Mouse (Mus musculus): ENCODE results near the gene Pdcd10. TPM values are rescaled to one million over a fixed set of nuclear protein-coding genes. Genes with fewer than 3 reads are reported as not detected.

The Pdcd10 gene
- 10 to 100 TPM; 62.9 to 74.6 (median 70.4) TPM for total RNA-seq (2022)

DNA sequence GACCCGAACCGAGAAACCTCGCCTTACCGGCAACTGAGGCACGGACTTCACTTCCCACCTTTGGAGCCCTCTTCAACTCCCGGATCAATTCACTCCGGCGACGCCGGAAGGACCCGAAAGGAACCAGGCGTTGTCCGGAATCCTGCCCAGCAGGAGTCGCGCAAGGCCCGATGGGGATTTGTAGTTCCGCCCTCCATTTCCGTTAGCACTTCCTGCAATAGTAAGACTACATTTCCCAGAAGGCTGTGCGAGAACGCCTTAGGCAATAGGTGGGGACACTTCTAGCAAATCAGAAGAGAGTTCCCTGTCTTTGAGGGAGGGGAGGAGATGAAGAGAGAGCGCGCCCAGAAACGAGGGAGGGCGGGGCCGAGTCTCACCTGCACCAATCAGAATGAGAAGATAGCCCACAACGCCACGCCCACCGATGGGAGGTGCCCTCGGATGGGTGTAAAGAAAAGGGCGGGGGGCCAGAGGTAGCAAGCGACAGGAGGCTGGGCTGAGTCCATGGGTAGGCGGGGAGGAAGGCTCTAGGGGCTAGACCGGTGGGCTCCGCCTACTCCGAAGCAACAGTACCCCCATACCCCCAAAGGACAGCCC, at the start of gene Pdcd10:
TSS of gene Pdcd10 (minus strand) at position 162 of the 597 bp plus-strand sequence.
- peak; percentile 100 for DNase-seq

GRCm38 (mm10) chr3:75584898-75585297, 28.2 kb upstream of the Pdcd10 start:
- DNase-seq: no peak

- no peak for DNase-seq
Measured at GRCm38 (mm10) chr3:75583293-75583692, 26.6 kb upstream of the Pdcd10 start.

GRCm38 (mm10) chr3:75579352-75579751, 22.7 kb upstream of the Pdcd10 start:
- no peak for DNase-seq

DNA sequence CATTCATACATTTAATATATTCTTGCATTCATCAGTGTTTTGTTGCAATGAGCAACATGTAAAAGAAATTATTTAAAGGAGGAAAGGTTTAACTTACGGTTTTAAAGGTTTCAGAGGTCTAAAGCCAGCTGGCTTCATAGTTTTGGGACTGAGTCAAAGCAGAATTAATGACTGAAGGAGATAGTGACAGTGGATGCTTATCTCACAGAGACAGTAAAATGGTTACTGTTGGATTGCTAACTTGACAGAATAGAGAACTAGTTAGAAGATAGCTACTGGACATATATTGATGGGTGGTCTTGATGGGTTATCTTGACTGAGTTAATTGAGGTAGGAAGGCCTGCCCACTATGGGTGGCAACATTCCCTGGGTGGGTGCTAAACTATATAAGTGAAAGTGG, 18.9 kb upstream of the Pdcd10 start:
- no peak for DNase-seq

GRCm38 (mm10) chr3:75574074-75574473, 17.4 kb upstream of the Pdcd10 start:
- no peak for DNase-seq

- peak; percentile 86 for DNase-seq
Measured at GRCm38 (mm10) chr3:75557292-75557691, 636 bp upstream of the Pdcd10 start, which contains the start of gene Serpini1. TSS of gene Serpini1 (plus strand) at chr3:75557547.

GRCm38 (mm10) chr3:75556121-75556694, 448 bp downstream of the Pdcd10 start:
- no peak for DNase-seq

DNA sequence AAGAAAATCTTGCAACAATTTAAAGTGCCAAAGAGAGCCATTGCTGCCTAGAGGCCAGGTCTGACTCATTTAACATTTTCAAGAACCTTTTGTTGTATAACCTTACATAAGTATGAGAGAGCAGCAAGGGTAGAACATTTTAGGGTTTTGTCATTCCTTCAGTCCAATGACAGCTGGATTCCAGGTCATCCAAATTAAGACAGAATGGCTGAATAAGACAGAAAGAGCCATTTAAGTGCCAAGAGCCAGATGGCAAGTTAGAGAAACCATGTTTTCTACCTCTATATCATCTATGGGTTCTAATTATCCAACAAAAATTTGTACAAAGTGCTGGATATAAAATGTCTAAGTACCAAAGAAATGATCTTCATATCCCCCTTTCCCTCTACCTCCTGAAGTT, 5.4 kb downstream of the Pdcd10 start:
- DNase-seq: no peak

DNA sequence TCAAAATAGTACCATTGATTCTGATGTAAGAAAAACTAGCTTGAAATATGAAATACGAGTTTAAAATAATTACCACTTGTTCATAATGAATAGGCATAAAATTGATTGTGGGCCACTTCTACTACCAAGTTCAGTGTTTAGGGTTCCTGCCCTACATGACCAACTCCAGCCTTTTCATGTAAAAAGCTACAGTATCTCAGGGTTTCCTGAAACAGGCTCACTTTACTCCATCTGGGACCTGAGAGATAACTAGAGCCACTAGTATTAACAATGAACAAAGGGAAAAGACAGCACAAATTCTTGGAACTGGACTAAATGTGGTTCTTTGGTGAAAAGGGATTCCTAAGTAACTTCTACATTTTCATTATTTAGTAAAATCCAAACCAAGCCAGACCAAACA, 12.4 kb downstream of the Pdcd10 start:
- no peak for DNase-seq

DNA sequence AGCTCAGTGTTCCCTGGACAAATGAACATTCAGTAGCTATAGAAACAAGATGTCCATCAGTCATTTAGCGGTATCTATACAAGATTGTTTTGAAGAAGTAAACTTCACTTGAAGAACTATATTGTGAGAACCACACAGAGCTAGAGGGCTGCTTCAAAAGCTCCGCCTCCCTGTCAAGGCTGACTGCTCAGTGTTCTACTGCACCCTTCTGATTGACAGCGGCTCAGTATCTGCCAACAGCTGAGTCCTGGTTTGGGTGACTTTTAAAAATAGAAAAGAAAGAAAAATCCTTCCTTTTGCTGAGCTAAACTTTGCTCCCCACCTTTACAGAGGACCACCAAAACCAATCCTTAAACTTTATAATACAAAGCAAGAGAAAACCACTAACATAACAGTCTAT, 13.8 kb downstream of the Pdcd10 start:
- DNase-seq: no peak

- no peak for DNase-seq
Measured at GRCm38 (mm10) chr3:75541259-75541658, 15.4 kb downstream of the Pdcd10 start.

DNA sequence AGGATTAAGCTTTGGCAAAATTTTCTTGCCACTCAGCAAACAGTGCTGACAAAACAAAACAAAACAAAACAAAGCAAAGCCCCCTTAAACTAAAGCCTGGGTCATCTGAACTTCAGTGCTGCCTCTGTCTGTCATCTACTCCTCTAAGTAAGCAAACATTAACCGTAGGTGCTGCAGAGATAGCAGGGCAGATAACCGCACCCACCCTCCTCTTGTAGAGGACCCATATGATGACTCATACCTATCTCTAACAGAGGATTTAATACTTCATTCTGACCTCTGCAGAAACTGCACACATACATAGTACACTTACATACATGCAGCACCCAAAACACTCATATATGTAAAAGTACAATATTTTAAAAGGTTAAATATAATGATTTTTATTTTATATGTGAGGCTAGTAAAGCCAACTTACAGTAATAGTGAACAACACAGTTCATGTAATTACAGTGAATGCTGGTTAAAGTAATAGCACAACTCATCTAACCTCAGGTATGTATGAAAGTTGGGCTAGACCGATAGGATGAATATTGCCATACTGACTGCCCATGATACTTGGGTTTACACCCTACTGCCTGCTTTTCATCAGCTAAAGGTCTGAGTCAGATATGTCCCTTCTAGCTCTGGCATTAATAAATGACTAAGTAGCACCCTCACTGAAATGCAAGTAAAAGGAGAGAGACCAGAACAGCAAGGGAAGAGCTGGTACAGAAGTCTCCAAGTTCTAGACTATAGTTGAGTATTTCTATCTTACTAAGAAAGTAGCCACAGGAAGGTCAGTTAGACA, 22.4 kb downstream of the Pdcd10 start:
- no peak for DNase-seq

DNA sequence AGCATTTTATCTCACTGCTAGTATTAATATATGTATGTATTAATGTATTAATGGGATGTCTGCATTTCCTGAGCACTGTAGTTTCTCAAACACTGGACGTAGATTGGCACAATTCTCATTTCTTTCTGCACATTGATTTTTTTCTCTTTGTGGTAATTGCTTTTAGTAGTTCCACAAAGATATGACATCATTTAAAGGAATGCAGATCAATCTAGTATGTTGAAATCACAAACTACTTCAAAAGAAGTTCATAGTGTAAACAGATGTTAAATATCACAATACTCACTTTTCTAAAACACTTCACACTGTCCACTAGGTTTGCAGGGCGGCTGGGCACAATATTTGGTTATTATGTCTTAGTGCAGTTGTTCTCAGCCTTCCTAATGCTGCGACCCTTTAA, 25.6 kb downstream of the Pdcd10 start:
- no peak for DNase-seq

DNA sequence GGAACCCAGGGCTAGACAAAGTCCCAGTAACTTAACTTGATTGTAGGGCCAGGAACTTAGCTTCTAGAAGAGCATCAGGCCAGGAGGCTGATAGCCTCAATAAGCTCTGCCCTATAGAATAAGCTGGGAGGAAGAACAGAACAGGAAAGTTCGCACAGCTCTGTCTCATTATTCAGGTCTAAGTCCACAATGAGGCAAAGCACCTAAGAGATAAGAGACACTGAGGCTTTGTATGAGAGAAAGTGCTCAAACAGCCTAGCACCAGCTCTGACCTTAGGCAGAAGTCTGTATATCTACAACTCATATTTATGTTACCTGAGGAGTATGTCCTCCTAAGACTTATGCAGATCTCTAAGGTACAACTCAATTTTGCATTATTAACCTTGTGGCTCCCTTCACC, 34.1 kb downstream of the Pdcd10 start:
- DNase-seq: no peak

DNA sequence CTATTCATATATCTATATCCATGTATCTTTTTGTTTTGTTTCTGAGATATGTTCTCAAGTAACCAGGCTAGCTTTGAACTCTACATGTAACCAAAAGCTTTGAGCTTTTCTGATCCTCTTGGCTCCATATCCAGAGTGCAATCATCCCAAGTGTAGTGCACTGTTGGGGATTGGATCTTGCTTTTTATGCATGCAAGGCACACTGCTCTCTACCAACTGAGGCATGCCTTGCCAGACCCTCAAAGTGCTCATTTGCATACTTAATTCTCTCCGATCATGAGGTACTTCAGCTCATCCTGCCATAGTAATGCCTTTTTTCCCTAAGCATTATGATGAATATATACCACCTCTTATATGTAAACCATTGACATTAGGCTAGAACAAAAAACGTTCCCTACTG, 35.3 kb downstream of the Pdcd10 start:
- DNase-seq: no peak

DNA sequence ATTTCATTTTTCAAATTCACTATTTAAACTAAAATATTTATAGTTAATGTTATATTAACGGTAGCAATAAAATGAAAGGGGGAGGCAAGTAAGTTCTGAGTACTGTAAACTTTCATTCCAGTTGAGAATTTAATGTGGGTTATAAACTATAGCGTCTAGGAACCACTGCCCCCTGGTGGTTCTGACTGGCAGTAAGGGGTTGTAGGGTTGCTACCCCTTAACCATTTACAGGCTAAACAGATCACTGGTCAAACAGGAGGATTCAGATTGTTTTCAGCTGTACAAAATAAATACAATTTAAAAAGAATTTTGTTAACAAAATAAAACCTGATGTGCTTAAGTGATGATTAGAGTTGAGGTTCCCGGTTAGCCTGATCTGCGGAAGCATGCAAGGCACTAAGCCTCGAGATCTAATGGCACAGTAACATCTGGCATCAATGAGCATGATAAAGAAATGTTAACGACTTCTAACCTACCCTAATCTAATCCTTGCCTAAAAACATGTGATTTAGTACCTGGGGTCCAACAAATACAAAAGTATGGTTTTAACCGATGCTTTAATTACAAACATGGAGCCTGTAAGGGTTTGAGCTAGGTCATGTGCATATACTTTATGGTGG, 38.9 kb downstream of the Pdcd10 start:
- DNase-seq: no peak

DNA sequence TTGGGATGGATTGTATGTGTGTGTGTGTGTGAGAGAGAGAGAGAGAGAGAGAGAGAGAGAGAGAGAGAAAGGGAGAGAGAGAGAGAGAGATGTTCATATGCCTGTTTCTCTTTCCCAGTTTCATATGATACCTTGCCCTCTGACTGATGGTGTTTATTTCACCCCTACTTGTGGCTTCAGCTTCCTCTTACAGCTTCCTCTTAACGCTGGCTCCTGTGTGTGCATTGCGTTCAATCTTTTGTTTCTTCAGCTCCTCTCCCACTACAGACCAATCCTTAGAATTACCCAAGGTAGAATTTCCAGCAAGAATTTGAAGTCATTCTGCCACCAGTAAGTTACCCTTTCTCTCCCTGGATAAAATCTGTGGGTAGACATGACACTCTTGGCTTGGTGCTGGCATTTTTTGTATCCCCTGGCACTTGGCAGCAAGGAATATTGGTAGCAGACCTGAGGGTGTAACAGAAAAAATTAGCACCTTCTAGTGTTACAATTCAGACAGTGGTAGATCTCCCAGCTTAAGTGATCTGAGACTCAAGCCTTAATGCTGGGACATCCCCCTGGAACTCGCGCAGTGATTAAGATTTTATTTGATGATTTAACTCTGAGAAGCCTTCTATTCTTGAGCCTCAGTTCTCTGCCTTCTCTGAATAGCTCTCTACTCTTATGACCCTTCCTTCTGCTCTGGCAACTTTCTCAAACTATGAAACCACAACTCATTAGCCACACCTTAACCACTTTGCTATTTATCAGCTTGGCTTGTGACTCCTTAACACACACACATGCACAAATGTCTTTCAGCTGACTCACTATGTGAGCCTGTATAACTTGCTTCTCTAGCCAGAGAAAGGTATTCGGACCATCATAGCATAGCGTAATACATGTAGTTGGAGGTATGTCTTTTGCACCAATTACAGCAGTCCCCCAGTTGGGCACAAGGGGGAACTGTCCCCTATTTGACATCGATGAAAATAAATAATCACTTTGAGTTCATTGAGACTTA, 57.4 kb downstream of the Pdcd10 start:
- DNase-seq: no peak

DNA sequence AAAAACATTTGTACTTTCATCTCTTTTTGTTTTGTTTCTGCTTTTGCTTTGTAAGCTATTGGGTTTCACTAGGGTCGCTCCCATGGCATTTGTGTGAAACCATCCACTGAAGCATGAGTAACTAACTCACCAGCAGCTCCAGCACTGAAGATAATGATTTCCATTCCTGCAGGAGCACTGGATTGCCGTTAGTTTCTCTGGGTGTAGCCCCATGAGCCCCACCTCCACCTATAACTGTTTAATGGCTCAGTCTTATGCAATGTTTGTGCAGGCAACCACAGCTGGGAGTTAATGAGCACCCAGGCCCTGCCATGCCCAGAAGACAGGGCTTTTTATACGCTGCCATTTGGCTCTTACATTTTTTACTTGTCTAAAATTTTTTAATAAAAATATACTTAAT, 63.7 kb downstream of the Pdcd10 start:
- no peak for DNase-seq

DNA sequence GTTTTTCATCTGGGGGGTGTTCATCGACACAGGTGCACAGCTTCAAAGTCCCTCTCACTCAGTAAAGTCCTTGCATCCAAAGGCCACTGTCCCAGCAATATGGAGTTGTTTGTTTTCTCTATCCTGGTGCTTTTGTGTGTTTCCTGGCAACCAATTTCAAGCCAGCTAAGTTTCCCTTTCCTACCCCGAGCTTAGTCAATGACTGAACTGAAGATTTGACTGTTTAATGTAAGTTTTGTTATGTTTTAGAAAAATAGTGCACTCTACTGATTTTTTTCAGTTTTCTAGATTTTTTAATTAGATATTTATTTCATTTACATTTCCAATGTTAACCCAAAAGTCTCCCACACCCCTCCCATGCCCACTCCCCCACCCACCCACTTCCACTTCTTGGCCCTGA, 74.6 kb downstream of the Pdcd10 start, which contains the start of gene Wdr49:
TSS of gene Wdr49 (minus strand) at position 101 of the 400 bp plus-strand sequence.
- DNase-seq: no peak

DNA sequence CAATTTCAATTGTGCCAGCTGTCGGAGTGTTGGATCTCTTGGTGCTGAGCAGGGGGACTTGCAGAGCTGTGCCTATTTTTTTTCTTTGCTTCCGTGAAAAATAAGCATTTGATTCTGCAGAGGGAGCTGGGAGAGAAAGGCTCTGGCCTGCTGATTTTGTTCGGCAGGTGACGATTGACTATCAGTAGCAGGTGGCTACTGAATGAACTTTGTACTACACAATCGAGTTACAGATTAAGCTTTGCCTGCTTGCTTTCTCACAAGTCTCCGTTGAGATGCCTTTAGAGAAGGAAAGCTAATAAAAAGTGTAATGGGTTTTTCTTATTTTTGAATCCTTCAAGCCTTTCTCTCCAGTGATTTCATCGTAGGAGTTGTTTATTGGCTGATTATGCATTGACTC, 81.5 kb downstream of the Pdcd10 start:
- DNase-seq: no peak

DNA sequence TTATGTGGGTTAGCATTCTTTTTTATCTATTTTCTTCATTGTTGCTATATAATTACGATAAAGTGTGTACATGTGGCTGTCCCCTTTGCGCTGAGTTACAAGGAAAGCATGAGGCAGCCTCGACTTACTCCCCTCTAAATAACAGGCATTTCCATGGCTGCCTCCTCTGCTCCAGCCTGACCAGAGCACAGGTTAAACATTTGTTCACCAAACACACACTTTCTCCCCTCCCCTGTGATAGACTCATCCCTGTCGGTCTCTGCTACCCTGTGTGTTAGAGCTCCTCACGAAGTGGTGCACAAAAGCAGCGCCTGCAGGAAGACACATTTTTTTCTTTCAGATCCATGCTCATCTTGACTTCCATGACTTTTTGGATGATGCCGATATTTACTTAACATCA, 82.0 kb downstream of the Pdcd10 start:
- no peak for DNase-seq
